Mouse (Mus musculus) lung, embryonic 16.5 days (tissue): ENCODE results near the gene Wfdc13. TPM values are rescaled to one million over a fixed set of nuclear protein-coding genes. Genes with fewer than 3 reads are reported as not detected.
"Not testable (repeated sequence)": the region's sequence is repeated elsewhere in the genome, so short reads cannot be mapped to it uniquely, and the experiment has no call there.

Experiments
- ATAC-seq: fragments of 200-750 bp; cut with Nextera tagmentation; 2 replicates; pipeline ENCODE4 v1.8.0; 2017; ENCODE audit warnings: low read depth, mild to moderate bottlenecking, moderate library complexity
- H3K27ac ChIP-seq: fragments of 300-500 bp; sonication (generic); 2 replicates; pipeline ENCODE4 v1.5.1; 2014; ENCODE audit warnings: mild to moderate bottlenecking, control low read depth, low read length
- H3K27me3 ChIP-seq: fragments of 300-500 bp; sonication (generic); 2 replicates; pipeline ENCODE4 v1.6.1; 2014; ENCODE audit warnings: low read depth, low read length, mixed read lengths; ENCODE audit not compliant: control insufficient read depth, insufficient read depth
- H3K36me3 ChIP-seq: fragments of 300-500 bp; sonication (generic); 2 replicates; pipeline ENCODE4 v1.6.1; 2014; ENCODE audit warnings: low read length; ENCODE audit not compliant: control insufficient read depth, insufficient read depth
- H3K4me1 ChIP-seq: fragments of 300-500 bp; sonication (generic); replicated peaks from 2 replicates; pipeline ENCODE4 v1.6.1; 2014; ENCODE audit warnings: low read length, mixed read lengths; ENCODE audit not compliant: control insufficient read depth, insufficient read depth
- H3K4me2 ChIP-seq: fragments of 300-500 bp; sonication (generic); 2 replicates; pipeline ENCODE4 v1.6.1; 2014; ENCODE audit warnings: low read depth, low read length, control low read depth
- H3K4me3 ChIP-seq: fragments of 300-500 bp; sonication (generic); 2 replicates; pipeline ENCODE4 v1.5.1; 2014; ENCODE audit warnings: mild to moderate bottlenecking, low read length, control low read depth
- H3K9ac ChIP-seq: fragments of 300-500 bp; sonication (generic); 2 replicates; pipeline ENCODE4 v1.6.1; 2014; ENCODE audit warnings: low read length, control low read depth
- H3K9me3 ChIP-seq: fragments of 300-500 bp; sonication (generic); 2 replicates; pipeline ENCODE4 v1.6.1; 2016; ENCODE audit warnings: low read length; ENCODE audit not compliant: control insufficient read depth
- WGBS: fragments of 180-500 bp; shearing (Covaris S2); extraction: QIAGEN DNeasy Blood & Tissue Kit; methylation state at CpG from one replicate; pipeline ENCODE4 v1.1.7; 2014; 5-methylcytosine and 5-hydroxymethylcytosine counted together
- polyA plus RNA-seq: library from polyadenylated mRNA; unstranded; fragments of >200 nt; fragmentation: Nextera tagmentation; extraction: Ambion mirVana; gene quantifications from 2 replicates; pipeline ENCODE4 v1.2.1, GENCODE M21; 2015

Gene Wfdc13
- polyA plus RNA-seq, 1 experiment from 2014 or later = 0.46 TPM

GRCm38 (mm10) chr2:164704235-164704634, 19.3 kb downstream of the Wfdc13 start:
- H3K4me1 ChIP-seq = no peaks in the 10 kb centered on the region
- H3K4me2 ChIP-seq = no peak overlapping the region
- no peak overlapping the region for H3K27ac ChIP-seq
- no peak for ATAC-seq
- H3K27me3 ChIP-seq = no peaks in the 10 kb centered on the region
- H3K9me3 ChIP-seq = no peaks in the 10 kb centered on the region
- WGBS = 72% methylated on average over 5 of the region's 5 CpGs
- H3K36me3 ChIP-seq = no peaks in the 10 kb centered on the region
- no peak overlapping the region for H3K9ac ChIP-seq
- no peak overlapping the region for H3K4me3 ChIP-seq

- Histone ChIP-seq H3K9me3 (no peaks in the 10 kb centered on the region), H3K4me3 (no peak overlapping the region), H3K4me2 (no peak overlapping the region), H3K9ac (no peak overlapping the region), H3K4me1 (no peaks in the 10 kb centered on the region), H3K27ac (no peak overlapping the region), H3K36me3 (no peaks in the 10 kb centered on the region), H3K27me3 (no peaks in the 10 kb centered on the region)
- ATAC-seq = no peak
- 87% methylated on average over 6 of the region's 6 CpGs for WGBS
Observed at GRCm38 (mm10) chr2:164705328-164705727, 20.4 kb downstream of the Wfdc13 start.

GRCm38 (mm10) chr2:164705991-164706390, 21.1 kb downstream of the Wfdc13 start:
- Histone ChIP-seq H3K4me1 (no peaks in the 10 kb centered on the region), H3K4me2 (no peak overlapping the region), H3K4me3 (no peak overlapping the region), H3K27ac (no peak overlapping the region), H3K9me3 (no peaks in the 10 kb centered on the region), H3K27me3 (no peaks in the 10 kb centered on the region), H3K36me3 (no peaks in the 10 kb centered on the region), H3K9ac (no peak overlapping the region)
- WGBS = 85% methylated on average over 14 of the region's 14 CpGs
- ATAC-seq = no peak

- Histone ChIP-seq H3K9ac (no peak within 1 kb of the TSS), H3K36me3 (no peaks in the 10 kb centered on the region), H3K27ac (no peak within 1 kb of the TSS), H3K4me2 (no peak within 1 kb of the TSS), H3K27me3 (no peaks in the 10 kb centered on the region), H3K4me1 (no peaks in the 10 kb centered on the region), H3K9me3 (no peaks in the 10 kb centered on the region), H3K4me3 (no peak within 1 kb of the TSS)
- no peak for ATAC-seq
- 74% methylated on average over 6 of the region's 6 CpGs for WGBS
Observed at GRCm38 (mm10) chr2:164715005-164715404, 30.1 kb downstream of the Wfdc13 start, which contains the start of gene Spint5. Gene Spint5 (plus strand): TSS chr2:164715305.

GRCm38 (mm10) chr2:164716194-164716786, 31.4 kb downstream of the Wfdc13 start:
- not testable (repeated sequence) for H3K9me3 ChIP-seq, H3K4me3 ChIP-seq, H3K4me2 ChIP-seq, H3K27ac ChIP-seq, H3K27me3 ChIP-seq, H3K4me1 ChIP-seq, H3K9ac ChIP-seq, H3K36me3 ChIP-seq, ATAC-seq
- WGBS = 87% methylated on average over 21 of the region's 23 CpGs

- H3K4me3 ChIP-seq = no peak overlapping the region
- no peaks in the 10 kb centered on the region for H3K9me3 ChIP-seq
- no peak overlapping the region for H3K27ac ChIP-seq
- no peaks in the 10 kb centered on the region for H3K4me1 ChIP-seq
- no peak overlapping the region for H3K4me2 ChIP-seq
- no peak for ATAC-seq
- no peaks in the 10 kb centered on the region for H3K27me3 ChIP-seq
- H3K9ac ChIP-seq = no peak overlapping the region
- 51% methylated on average over 4 of the region's 4 CpGs for WGBS
- no peaks in the 10 kb centered on the region for H3K36me3 ChIP-seq
Observed at GRCm38 (mm10) chr2:164723276-164723675, 38.4 kb downstream of the Wfdc13 start.

GRCm38 (mm10) chr2:164725895-164726619, 41.1 kb downstream of the Wfdc13 start:
- 19% methylated on average over 6 of the region's 6 CpGs for WGBS
- Histone ChIP-seq H3K4me2 (no peak overlapping the region), H3K27ac (no peak overlapping the region), H3K36me3 (no peaks in the 10 kb centered on the region), H3K27me3 (no peaks in the 10 kb centered on the region), H3K4me3 (no peak overlapping the region), H3K9me3 (no peaks in the 10 kb centered on the region), H3K9ac (no peak overlapping the region), H3K4me1 (no peaks in the 10 kb centered on the region)
- ATAC-seq = peak; percentile 73

- Histone ChIP-seq H3K36me3 (no peaks in the 10 kb centered on the region), H3K4me3 (no peak overlapping the region), H3K4me1 (no peaks in the 10 kb centered on the region; the same call in 1 of the 2 replicates), H3K9ac (no peak overlapping the region), H3K4me2 (no peak overlapping the region), H3K9me3 (no peaks in the 10 kb centered on the region), H3K27ac (no peak overlapping the region), H3K27me3 (no peaks in the 10 kb centered on the region)
- WGBS = 67% methylated on average over 5 of the region's 5 CpGs
- ATAC-seq = no peak
Observed at GRCm38 (mm10) chr2:164731719-164732118, 46.8 kb downstream of the Wfdc13 start.

GRCm38 (mm10) chr2:164733259-164733658, 48.4 kb downstream of the Wfdc13 start:
- H3K36me3 ChIP-seq = no peaks in the 10 kb centered on the region
- H3K4me3 ChIP-seq = no peak overlapping the region
- H3K4me2 ChIP-seq = no peak overlapping the region
- peaks cover 4% of the 10 kb centered on the region; the same call in 1 of the 2 replicates for H3K4me1 ChIP-seq
- 51% methylated on average over 2 of the region's 2 CpGs for WGBS
- peak overlapping the region; percentile 80 for H3K27ac ChIP-seq
- H3K9ac ChIP-seq = no peak overlapping the region
- ATAC-seq = peak; percentile 78
- H3K27me3 ChIP-seq = no peaks in the 10 kb centered on the region
- H3K9me3 ChIP-seq = no peaks in the 10 kb centered on the region
